Mouse (Mus musculus): ENCODE data around the gene Lyzl4. TPM values are rescaled to one million over a fixed set of nuclear protein-coding genes. Genes with fewer than 3 reads are reported as not detected.
A peak's percentile ranks its signal among the peaks of the same experiment; 100 is the strongest.

Lyzl4 gene
- polyA plus RNA-seq, 1 experiment: not detected

DNA sequence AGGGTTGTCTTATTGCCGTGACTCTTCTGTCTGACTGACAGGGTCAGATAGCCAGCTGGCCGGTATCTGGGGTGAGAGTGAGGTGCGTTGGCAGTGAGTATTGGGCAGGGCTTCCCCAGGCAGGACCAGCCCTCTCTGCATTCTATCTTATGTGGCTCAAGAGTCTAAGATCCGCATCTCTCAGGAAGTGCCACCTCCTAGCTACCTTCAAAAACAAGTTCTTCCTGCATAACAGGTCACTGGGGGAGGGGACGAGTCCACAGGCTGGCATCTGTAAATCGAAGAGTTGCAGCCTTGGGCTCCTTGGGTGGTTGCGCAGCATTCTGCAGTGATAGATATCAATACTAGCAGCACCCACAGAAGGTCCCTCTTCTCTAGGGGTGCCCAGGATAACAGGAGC, 5.1 kb upstream of the Lyzl4 start:
- 60% methylated on average over 7 of the region's 7 CpGs for WGBS
- TF ChIP-seq CTCF (IDR thresholded peaks at IDR 0.05; ENCODE audit: control insufficient read depth, insufficient read depth, low read length) (no peak), POLR2A (IDR thresholded peaks at IDR 0.05; ENCODE audit: borderline replicate concordance, control insufficient read depth, low read depth, low read length) (no peak)
- H3K4me1 ChIP-seq (ENCODE audit: control insufficient read depth, insufficient read depth, low read length): no peaks in the 10 kb centered on the region

DNA sequence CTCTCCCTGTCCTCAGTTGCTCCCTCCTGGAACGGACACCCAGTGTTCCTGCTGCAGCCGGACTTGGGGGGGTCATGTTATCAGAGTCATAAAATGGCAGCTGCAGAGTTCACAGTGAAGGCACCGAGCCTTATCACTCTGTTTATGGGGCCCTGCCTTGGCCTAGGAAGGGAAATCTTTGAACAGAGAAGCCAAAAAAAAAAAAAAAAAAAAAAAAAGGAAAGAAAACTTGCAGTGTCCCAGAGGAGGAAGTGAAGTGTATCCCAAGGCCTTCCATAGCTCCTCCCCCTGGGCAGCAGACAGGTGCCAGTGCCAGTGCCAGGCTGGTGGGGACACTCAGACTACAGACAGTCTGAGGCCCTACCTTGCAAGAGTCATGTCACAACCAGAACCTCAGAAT, 3.0 kb upstream of the Lyzl4 start:
- 71% methylated on average over 3 of the region's 3 CpGs for WGBS
- Histone ChIP-seq H3K4me3 (replicated peaks; ENCODE audit: control insufficient read depth, low read depth, low read length) (no peak overlapping the region), H3K27ac (ENCODE audit: control insufficient read depth, insufficient read depth, low read depth, low read length, poor library complexity) (no peak overlapping the region), H3K4me1 (ENCODE audit: control insufficient read depth, insufficient read depth, low read length) (no peaks in the 10 kb centered on the region)
- TF ChIP-seq POLR2A (IDR thresholded peaks at IDR 0.05; ENCODE audit: borderline replicate concordance, control insufficient read depth, low read depth, low read length) (no peak), CTCF (IDR thresholded peaks at IDR 0.05; ENCODE audit: control insufficient read depth, insufficient read depth, low read length) (no peak)

More for the DNA sequence above, 5.1 kb upstream of the Lyzl4 start:
- no peak overlapping the region for H3K27ac ChIP-seq (ENCODE audit: control insufficient read depth, insufficient read depth, low read depth, low read length, poor library complexity)
- H3K4me3 ChIP-seq (replicated peaks; ENCODE audit: control insufficient read depth, low read depth, low read length): no peak overlapping the region

DNA sequence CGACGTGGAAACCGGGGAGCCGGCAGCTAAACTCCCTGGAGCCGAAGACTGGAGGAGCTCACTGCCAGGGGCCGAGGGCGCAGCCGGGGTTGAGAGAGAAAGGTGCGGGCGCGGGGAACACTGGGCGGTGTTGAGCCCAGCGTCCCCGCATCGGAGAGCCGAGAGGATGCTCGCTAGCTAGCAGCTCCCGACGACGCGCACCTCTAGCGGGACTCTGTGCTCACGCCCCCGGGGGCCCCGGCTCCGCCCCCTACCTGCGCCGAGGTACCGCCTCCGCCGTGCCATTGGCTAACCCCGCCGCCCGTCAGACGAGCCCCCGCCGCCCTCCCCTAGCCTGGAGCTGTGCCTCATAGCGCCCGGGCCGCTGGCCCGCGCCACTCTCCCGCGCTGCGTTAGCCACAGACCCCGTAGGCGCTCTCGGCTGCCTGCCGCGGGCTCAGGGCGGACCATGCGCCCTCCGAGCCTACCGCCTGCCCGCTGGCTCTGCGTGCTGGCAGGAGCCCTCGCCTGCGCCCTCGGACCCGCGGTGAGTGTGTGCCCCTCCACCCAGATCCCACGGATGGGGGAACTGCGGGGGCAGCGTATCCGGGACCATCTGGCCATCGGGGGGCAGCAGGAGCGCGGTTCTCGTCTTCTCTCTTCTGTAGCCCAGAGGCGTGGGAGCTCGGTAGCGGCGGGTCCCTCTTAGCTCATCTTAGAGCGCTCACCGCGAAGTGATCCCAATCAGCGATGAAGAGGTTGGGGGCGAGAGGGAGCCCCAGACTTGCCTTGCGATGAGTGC, 695 bp upstream of the Lyzl4 start, which contains the start of gene Vipr1:
Gene Vipr1 (plus strand): TSS at position 316 of the 781 bp plus-strand sequence.
- TF ChIP-seq POLR2A (IDR thresholded peaks at IDR 0.05; ENCODE audit: borderline replicate concordance, control insufficient read depth, low read depth, low read length): peak; percentile 18; the same call in 1 of the 2 replicates
- no peak for TF ChIP-seq CTCF (IDR thresholded peaks at IDR 0.05; ENCODE audit: control insufficient read depth, insufficient read depth, low read length)
- no peak within 1 kb of the TSS; the same call in 1 of the 2 replicates for H3K27ac ChIP-seq (ENCODE audit: control insufficient read depth, insufficient read depth, low read depth, low read length, poor library complexity)
- under 1% methylated on average over 79 of the region's 79 CpGs for WGBS
- H3K4me1 ChIP-seq (ENCODE audit: control insufficient read depth, insufficient read depth, low read length): no peaks in the 10 kb centered on the region
- no peak within 1 kb of the TSS for H3K4me3 ChIP-seq (replicated peaks; ENCODE audit: control insufficient read depth, low read depth, low read length)

DNA sequence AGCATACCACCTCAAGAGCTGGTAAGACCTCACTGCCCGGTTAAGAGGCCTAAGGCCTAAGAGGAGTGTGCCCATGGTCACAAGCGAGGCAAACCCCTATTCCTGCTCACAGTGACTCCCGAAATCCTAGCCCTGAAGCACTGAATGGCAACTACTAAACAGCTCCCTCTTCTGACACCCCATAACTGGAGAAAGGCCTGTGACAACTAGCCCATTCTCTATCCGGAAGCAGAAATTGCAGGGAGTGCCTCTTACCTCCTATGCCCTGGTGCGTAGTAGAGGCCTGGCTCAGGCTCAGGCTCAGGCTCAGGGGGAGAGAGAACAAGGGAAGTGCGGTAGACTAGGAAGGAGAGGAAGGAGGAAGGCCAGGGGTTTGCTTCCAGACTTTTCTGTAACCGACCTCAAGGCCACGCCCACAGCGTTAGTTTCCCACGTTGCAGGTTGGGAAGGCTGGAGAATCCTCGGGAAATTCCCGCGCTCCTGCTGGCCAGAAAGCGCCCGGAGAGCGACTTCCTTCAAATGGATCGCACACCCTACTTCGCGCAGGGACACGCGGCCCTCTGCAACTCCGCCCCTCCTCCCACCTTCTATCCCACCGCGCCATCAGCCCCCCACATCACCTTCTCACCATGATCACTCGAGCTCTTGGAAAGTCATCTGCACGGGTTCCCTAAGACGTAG, 521 bp downstream of the Lyzl4 start:
- no peak for TF ChIP-seq CTCF (IDR thresholded peaks at IDR 0.05; ENCODE audit: control insufficient read depth, insufficient read depth, low read length)
- no peak for TF ChIP-seq POLR2A (IDR thresholded peaks at IDR 0.05; ENCODE audit: borderline replicate concordance, control insufficient read depth, low read depth, low read length)
- WGBS: 14% methylated on average over 27 of the region's 27 CpGs
- peaks cover under 1% of the 10 kb centered on the region for H3K4me1 ChIP-seq (ENCODE audit: control insufficient read depth, insufficient read depth, low read length)
- no peak overlapping the region for H3K27ac ChIP-seq (ENCODE audit: control insufficient read depth, insufficient read depth, low read depth, low read length, poor library complexity)
- no peak overlapping the region for H3K4me3 ChIP-seq (replicated peaks; ENCODE audit: control insufficient read depth, low read depth, low read length)

DNA sequence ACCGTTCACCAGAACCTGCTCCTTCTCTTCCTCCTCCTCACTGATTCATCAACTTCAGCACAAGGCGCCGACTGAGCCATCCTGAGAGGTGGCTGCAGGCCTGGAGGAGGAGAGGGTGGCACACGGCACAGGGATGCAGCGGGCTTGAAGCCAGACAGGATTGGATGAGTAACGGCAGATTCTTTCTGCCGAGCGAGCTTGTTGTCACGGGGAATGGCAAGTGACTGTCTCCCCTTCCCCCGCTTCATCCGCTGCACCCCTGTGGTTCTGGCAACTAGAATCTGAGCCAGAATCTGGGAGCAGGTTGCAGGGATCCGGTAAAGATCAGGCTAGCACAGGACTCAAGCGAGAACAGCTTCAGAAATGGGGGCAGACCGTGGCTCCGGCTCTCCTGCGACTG, 2.1 kb downstream of the Lyzl4 start:
- TF ChIP-seq CTCF (IDR thresholded peaks at IDR 0.05; ENCODE audit: control insufficient read depth, insufficient read depth, low read length) (no peak), POLR2A (IDR thresholded peaks at IDR 0.05; ENCODE audit: borderline replicate concordance, control insufficient read depth, low read depth, low read length) (no peak)
- peaks cover 4% of the 10 kb centered on the region for H3K4me1 ChIP-seq (ENCODE audit: control insufficient read depth, insufficient read depth, low read length)
- H3K4me3 ChIP-seq (replicated peaks; ENCODE audit: control insufficient read depth, low read depth, low read length): no peak overlapping the region
- 81% methylated on average over 16 of the region's 16 CpGs for WGBS
- no peak overlapping the region for H3K27ac ChIP-seq (ENCODE audit: control insufficient read depth, insufficient read depth, low read depth, low read length, poor library complexity)

DNA sequence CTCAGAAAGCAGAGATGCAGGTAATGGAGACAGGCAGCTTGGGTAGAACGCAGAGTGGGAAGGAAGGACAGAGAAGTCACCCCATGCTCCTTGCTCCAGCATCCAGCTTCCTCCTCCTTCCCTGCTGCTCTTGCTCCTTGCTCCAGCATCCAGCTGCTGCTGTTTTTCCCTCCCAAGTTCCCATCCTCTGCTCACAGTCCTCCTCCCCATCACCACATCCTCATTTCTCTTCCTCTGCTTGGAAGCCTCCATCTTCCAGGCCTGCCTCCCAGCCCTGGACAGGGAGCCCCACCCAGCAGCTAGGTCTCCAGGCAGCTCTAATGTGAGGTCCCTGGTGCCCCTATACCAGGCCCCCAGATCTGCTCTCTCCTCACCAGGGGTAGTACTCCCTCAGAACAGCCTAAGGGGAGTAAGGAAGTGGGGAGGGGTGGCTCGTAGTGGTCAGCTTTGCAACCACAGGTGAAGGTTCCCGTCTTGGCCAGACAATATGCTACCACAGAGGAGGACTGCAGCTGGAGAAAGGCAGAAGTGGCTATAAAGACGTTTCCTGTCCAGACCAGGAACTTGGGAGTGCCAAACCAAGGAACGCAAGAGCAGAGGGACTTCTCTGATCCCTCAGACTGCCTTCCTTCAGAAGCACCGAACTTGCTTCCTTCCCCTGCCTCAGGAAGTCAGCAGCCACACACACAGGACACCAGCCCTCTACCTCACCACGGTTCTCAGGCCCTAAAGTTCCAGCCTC, 5.9 kb downstream of the Lyzl4 start:
- H3K4me1 ChIP-seq (ENCODE audit: control insufficient read depth, insufficient read depth, low read length): peaks cover 4% of the 10 kb centered on the region
- WGBS: 4% methylated on average over 7 of the region's 7 CpGs
- no peak overlapping the region; the same call in 1 of the 2 replicates for H3K27ac ChIP-seq (ENCODE audit: control insufficient read depth, insufficient read depth, low read depth, low read length, poor library complexity)
- no peak overlapping the region for H3K4me3 ChIP-seq (replicated peaks; ENCODE audit: control insufficient read depth, low read depth, low read length)
- TF ChIP-seq CTCF (IDR thresholded peaks at IDR 0.05; ENCODE audit: control insufficient read depth, insufficient read depth, low read length): no peak
- TF ChIP-seq POLR2A (IDR thresholded peaks at IDR 0.05; ENCODE audit: borderline replicate concordance, control insufficient read depth, low read depth, low read length): no peak

DNA sequence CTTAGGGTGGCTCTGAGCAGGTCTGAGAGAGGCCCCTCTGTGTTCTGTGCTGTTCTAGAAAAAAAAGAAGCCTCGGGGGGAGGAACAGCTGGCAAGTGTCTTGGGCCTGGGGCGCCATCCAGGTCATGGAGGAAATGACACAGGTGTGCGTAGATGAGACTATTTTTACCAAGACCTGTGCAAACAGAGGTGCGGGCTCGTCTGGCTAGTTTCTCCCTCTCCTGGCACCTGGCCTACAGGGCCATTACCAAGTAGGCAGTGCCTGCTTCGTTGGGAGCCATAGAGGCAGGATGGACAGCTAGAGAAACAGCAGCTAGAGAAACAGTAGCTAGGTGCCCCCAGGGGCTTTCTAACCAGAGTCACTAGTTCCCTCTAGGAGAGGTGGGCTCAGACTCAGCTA, 8.6 kb downstream of the Lyzl4 start:
- 79% methylated on average over 6 of the region's 6 CpGs for WGBS
- H3K27ac ChIP-seq (ENCODE audit: control insufficient read depth, insufficient read depth, low read depth, low read length, poor library complexity): no peak overlapping the region
- no peak overlapping the region for H3K4me3 ChIP-seq (replicated peaks; ENCODE audit: control insufficient read depth, low read depth, low read length)
- TF ChIP-seq CTCF (IDR thresholded peaks at IDR 0.05; ENCODE audit: control insufficient read depth, insufficient read depth, low read length) (no peak), POLR2A (IDR thresholded peaks at IDR 0.05; ENCODE audit: borderline replicate concordance, control insufficient read depth, low read depth, low read length) (no peak)
- H3K4me1 ChIP-seq (ENCODE audit: control insufficient read depth, insufficient read depth, low read length): peaks cover 4% of the 10 kb centered on the region

DNA sequence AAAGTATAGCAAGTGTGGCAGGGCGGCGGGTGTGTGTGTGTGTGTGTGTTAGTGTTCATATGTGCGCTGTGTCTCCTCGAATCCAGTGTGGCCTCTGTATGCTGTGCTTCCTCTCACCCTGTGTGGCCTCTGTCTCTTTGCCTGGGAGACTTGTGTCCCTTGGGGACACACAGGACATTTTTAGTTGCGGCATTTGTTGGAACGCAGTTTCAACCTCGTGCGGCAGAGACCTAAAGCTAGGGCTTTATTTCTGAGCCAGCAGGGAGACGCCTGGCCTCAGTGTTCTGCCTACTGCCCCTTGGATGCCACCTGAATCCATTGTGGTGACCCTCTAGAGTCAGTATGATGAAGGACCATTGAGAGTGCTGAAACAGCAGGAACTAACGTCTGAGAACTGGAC, 9.0 kb downstream of the Lyzl4 start:
- TF ChIP-seq CTCF (IDR thresholded peaks at IDR 0.05; ENCODE audit: control insufficient read depth, insufficient read depth, low read length) (no peak), POLR2A (IDR thresholded peaks at IDR 0.05; ENCODE audit: borderline replicate concordance, control insufficient read depth, low read depth, low read length) (no peak)
- Histone ChIP-seq H3K4me1 (ENCODE audit: control insufficient read depth, insufficient read depth, low read length) (peaks cover 4% of the 10 kb centered on the region), H3K27ac (ENCODE audit: control insufficient read depth, insufficient read depth, low read depth, low read length, poor library complexity) (no peak overlapping the region), H3K4me3 (replicated peaks; ENCODE audit: control insufficient read depth, low read depth, low read length) (no peak overlapping the region)
- 86% methylated on average over 10 of the region's 10 CpGs for WGBS

Data from bone marrow, adult 2 months (tissue).